Mouse (Mus musculus) midbrain, postnatal 0 days (tissue): ENCODE results near the gene Setd7. TPM values are rescaled to one million over a fixed set of nuclear protein-coding genes. Genes with fewer than 3 reads are reported as not detected.
A peak's percentile ranks its signal among the peaks of the same experiment; 100 is the strongest.

Experiments
- ATAC-seq: fragments of 200-750 bp; cut with Nextera tagmentation; 2 replicates; pipeline ENCODE4 v1.8.0; 2017; ENCODE audit warnings: moderate number of reproducible peaks, mild to moderate bottlenecking, moderate TSS enrichment, moderate library complexity; ENCODE audit not compliant: low FRiP score
- DNase-seq: peaks from one replicate; pipeline ENCODE4 v3.0.0-alpha.2; 2015; ENCODE audit warnings: low spot score
- H3K27ac ChIP-seq: fragments of 300-500 bp; sonication (generic); 2 replicates; pipeline ENCODE4 v1.5.1; 2014; ENCODE audit warnings: low read depth, mild to moderate bottlenecking, low read length, mixed read lengths
- H3K27me3 ChIP-seq: fragments of 300-500 bp; sonication (generic); 2 replicates; pipeline ENCODE4 v1.6.1; 2014; ENCODE audit warnings: low read length, control low read depth, mixed read lengths; ENCODE audit not compliant: insufficient read depth
- H3K36me3 ChIP-seq: fragments of 300-500 bp; sonication (generic); 2 replicates; pipeline ENCODE4 v1.6.1; 2014; ENCODE audit warnings: low read length, control low read depth, mixed read lengths; ENCODE audit not compliant: insufficient read depth
- H3K4me1 ChIP-seq: fragments of 300-500 bp; sonication (generic); 2 replicates; pipeline ENCODE4 v1.6.1; 2014; ENCODE audit warnings: mild to moderate bottlenecking, control low read depth, antibody characterized with exemption, low read length, mixed read lengths; ENCODE audit not compliant: insufficient read depth
- H3K4me2 ChIP-seq: fragments of 300-500 bp; sonication (generic); 2 replicates; pipeline ENCODE4 v1.6.1; 2014; ENCODE audit warnings: low read depth, mild to moderate bottlenecking, low read length, mixed read lengths; ENCODE audit not compliant: poor library complexity, severe bottlenecking
- H3K4me3 ChIP-seq: fragments of 300-500 bp; sonication (generic); 2 replicates; pipeline ENCODE4 v1.5.1; 2014; ENCODE audit warnings: low read depth, mild to moderate bottlenecking, low read length, moderate library complexity
- H3K9ac ChIP-seq: fragments of 300-500 bp; sonication (generic); replicated peaks from 2 replicates; pipeline ENCODE4 v1.6.1; 2014; ENCODE audit warnings: mild to moderate bottlenecking, low read length, moderate library complexity, mixed read lengths; ENCODE audit not compliant: poor library complexity, severe bottlenecking
- H3K9me3 ChIP-seq: fragments of 300-500 bp; sonication (generic); 2 replicates; pipeline ENCODE4 v1.6.1; 2016; ENCODE audit warnings: low read length, control low read depth
- CTCF ChIP-seq: IDR thresholded peaks from 2 replicates; pipeline ENCODE4 v1.5.1; 2016; ENCODE audit warnings: antibody characterized with exemption, mild to moderate bottlenecking
- WGBS: fragments of 180-500 bp; shearing (Covaris S2); extraction: QIAGEN DNeasy Blood & Tissue Kit; methylation state at CpG from one replicate; pipeline ENCODE4 v1.1.7; 2014; 5-methylcytosine and 5-hydroxymethylcytosine counted together
- polyA plus RNA-seq: library from polyadenylated mRNA; unstranded; fragments of >200 nt; fragmentation: Nextera tagmentation; extraction: Ambion mirVana; gene quantifications from 2 replicates; pipeline ENCODE4 v1.2.1, GENCODE M21; 2015
- total RNA-seq: library from RNA; depleted of rRNA; stranded (reverse); fragments of >200 nt; gene quantifications from 2 replicates; pipeline ENCODE4 v1.2.3, GENCODE M21; 2014

The Setd7 gene
- total and polyA plus RNA-seq, 2 experiments from 2014 or later, result 2.7 to 11.7 TPM

DNA sequence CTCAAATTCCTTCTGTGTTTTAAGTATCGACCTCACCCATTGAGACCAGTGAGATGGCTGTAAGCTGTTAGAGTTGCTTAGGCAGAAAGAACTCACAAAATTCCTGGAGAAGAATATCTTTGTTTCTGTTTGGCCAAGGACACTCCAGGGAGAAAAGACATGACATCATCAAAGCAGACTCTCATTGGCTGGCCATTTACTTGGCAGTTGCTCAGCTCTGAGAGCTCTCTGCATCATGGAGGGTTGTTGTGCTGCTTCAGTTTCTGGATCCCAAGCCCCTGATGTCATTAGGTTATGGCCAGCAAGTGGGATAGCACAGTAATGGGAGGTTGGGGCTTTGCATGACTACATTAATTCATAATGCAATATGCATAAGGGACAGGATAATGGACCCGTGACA lies 35.9 kb upstream of the Setd7 start:
- H3K4me3 ChIP-seq, result no peak overlapping the region
- no peaks in the 10 kb centered on the region for H3K4me1 ChIP-seq
- no peaks in the 10 kb centered on the region for H3K36me3 ChIP-seq
- no peak overlapping the region for H3K27ac ChIP-seq
- DNase-seq (peak; percentile 44), ATAC-seq (peak; percentile 41; the same call in 1 of the 2 replicates)
- H3K4me2 ChIP-seq, result no peak overlapping the region
- H3K9ac ChIP-seq, result no peak overlapping the region
- no peaks in the 10 kb centered on the region for H3K9me3 ChIP-seq
- no peaks in the 10 kb centered on the region for H3K27me3 ChIP-seq
- TF ChIP-seq CTCF, result no peak
- WGBS, result 75% methylated on average over 2 of the region's 2 CpGs

GRCm38 (mm10) chr3:51593506-51593905 lies 32.8 kb upstream of the Setd7 start:
- Histone ChIP-seq H3K4me2 (no peak overlapping the region), H3K9ac (no peak overlapping the region), H3K36me3 (no peaks in the 10 kb centered on the region), H3K4me3 (no peak overlapping the region), H3K9me3 (no peaks in the 10 kb centered on the region), H3K27ac (no peak overlapping the region), H3K4me1 (0 out of 2 replicates have a peak, but pooled peaks cover 3% of the 10 kb centered on the region), H3K27me3 (no peaks in the 10 kb centered on the region)
- TF ChIP-seq CTCF, result no peak
- WGBS, result 78% methylated on average over 1 of the region's 1 CpGs
- no peak for DNase-seq
- ATAC-seq, result no peak

DNA sequence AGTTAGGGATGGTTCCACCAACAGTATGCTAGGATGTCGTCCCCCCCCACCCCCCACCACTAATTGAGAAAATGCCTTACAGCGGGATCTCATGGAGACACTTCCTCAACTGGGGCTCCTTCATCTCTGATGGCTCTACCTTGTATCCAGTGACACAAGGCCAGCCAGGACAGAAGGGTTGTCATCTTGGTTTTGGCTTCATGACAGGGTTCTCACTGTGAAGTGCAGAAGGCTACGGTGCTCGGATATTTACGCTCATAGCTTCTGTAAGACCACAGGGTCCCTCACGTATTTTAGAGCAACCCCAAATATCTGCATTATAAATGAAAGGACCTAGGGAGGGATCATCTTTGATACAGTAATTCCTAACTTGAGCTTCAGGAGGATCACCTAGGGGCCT lies 30.9 kb upstream of the Setd7 start:
- Histone ChIP-seq H3K9me3 (no peaks in the 10 kb centered on the region), H3K27ac (no peak overlapping the region), H3K36me3 (no peaks in the 10 kb centered on the region), H3K4me2 (no peak overlapping the region), H3K4me1 (0 out of 2 replicates have a peak, but pooled peaks cover 3% of the 10 kb centered on the region), H3K9ac (no peak overlapping the region), H3K27me3 (no peaks in the 10 kb centered on the region), H3K4me3 (no peak overlapping the region)
- ATAC-seq (no peak), DNase-seq (no peak)
- TF ChIP-seq CTCF, result no peak
- 83% methylated on average over 6 of the region's 6 CpGs for WGBS

DNA sequence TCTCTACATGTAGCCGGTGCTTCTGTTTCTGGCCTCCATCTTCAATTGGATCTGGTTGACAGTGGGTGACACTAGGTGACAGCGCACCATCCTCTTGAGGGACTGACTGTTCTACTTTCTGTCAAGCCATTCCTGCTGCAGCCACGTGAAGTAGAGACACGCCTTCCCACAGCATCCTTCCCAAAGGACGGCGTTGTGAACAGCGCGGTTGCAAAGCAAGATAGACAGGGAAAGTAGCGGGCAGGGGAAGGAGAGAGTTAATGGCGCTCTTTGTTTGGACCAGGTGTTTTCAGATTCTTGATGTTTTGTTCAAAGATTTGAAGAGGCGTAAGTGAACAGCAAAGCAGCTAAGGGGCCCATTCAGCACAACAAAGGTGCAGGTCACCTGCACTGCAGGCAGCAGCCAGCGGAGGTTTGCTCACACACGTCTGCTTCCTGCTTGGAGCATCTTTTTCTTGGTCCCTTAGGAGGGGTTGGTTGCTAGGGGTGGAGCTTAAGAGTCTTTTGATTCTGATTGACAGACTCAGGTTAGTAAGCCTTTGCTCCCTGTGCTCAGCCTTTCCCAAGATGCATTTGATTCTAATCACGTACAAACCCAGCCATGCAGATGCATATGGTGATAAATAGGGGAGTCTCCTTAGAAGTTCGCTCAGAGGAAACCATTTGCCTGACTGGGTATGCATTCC lies 29.7 kb upstream of the Setd7 start:
- WGBS, result 22% methylated on average over 15 of the region's 15 CpGs
- H3K4me1 ChIP-seq, result 0 out of 2 replicates have a peak, but pooled peaks cover 3% of the 10 kb centered on the region
- H3K9ac ChIP-seq, result no peak overlapping the region
- no peaks in the 10 kb centered on the region for H3K9me3 ChIP-seq
- H3K27me3 ChIP-seq, result no peaks in the 10 kb centered on the region
- no peaks in the 10 kb centered on the region for H3K36me3 ChIP-seq
- DNase-seq, result peak; percentile 63
- peak overlapping the region; percentile 21; the same call in 1 of the 2 replicates for H3K27ac ChIP-seq
- no peak overlapping the region for H3K4me3 ChIP-seq
- H3K4me2 ChIP-seq, result peak overlapping the region; percentile 23
- peak; percentile 92 for ATAC-seq
- TF ChIP-seq CTCF, result no peak

GRCm38 (mm10) chr3:51587697-51588262 lies 27.1 kb upstream of the Setd7 start:
- Histone ChIP-seq H3K27ac (no peak overlapping the region), H3K4me1 (0 out of 2 replicates have a peak, but pooled peaks cover 3% of the 10 kb centered on the region), H3K4me2 (no peak overlapping the region), H3K9ac (no peak overlapping the region), H3K9me3 (no peaks in the 10 kb centered on the region), H3K36me3 (no peaks in the 10 kb centered on the region), H3K27me3 (no peaks in the 10 kb centered on the region), H3K4me3 (no peak overlapping the region)
- DNase-seq, result no peak
- 62% methylated on average over 7 of the region's 7 CpGs for WGBS
- peak; percentile 42 for TF ChIP-seq CTCF
- no peak for ATAC-seq
